Mouse (Mus musculus) intestine, embryonic 16.5 days (tissue): ENCODE results near the gene Cpne9. TPM values are rescaled to one million over a fixed set of nuclear protein-coding genes. Genes with fewer than 3 reads are reported as not detected.

Experiments
- ATAC-seq: fragments of 200-750 bp; cut with Nextera tagmentation; 2 replicates; pipeline ENCODE4 v1.8.0; 2017; ENCODE audit warnings: moderate TSS enrichment, moderate library complexity
- H3K27ac ChIP-seq: fragments of 300-500 bp; sonication (generic); 2 replicates; pipeline ENCODE4 v1.5.1; 2014; ENCODE audit warnings: mild to moderate bottlenecking, low read length
- H3K27me3 ChIP-seq: fragments of 300-500 bp; sonication (generic); replicated peaks from 2 replicates; pipeline ENCODE4 v1.6.1; 2014; ENCODE audit warnings: low read length, control low read depth, mixed read lengths; ENCODE audit not compliant: control insufficient read depth, insufficient read depth
- H3K36me3 ChIP-seq: fragments of 300-500 bp; sonication (generic); 2 replicates; pipeline ENCODE4 v1.6.1; 2014; ENCODE audit warnings: low read length, control low read depth; ENCODE audit not compliant: control insufficient read depth, insufficient read depth
- H3K4me1 ChIP-seq: fragments of 300-500 bp; sonication (generic); 2 replicates; pipeline ENCODE4 v1.6.1; 2014; ENCODE audit warnings: low read length, control low read depth, mixed read lengths; ENCODE audit not compliant: control insufficient read depth, insufficient read depth
- H3K4me2 ChIP-seq: fragments of 300-500 bp; sonication (generic); 2 replicates; pipeline ENCODE4 v1.6.1; 2014; ENCODE audit warnings: low read depth, low read length, control low read depth
- H3K4me3 ChIP-seq: fragments of 300-500 bp; sonication (generic); 2 replicates; pipeline ENCODE4 v1.5.1; 2014; ENCODE audit warnings: mild to moderate bottlenecking, low read length
- H3K9ac ChIP-seq: fragments of 300-500 bp; sonication (generic); 2 replicates; pipeline ENCODE4 v1.6.1; 2014; ENCODE audit warnings: low read depth, low read length
- H3K9me3 ChIP-seq: fragments of 300-500 bp; sonication (generic); 2 replicates; pipeline ENCODE4 v1.6.1; 2016; ENCODE audit warnings: low read length, control low read depth; ENCODE audit not compliant: control insufficient read depth
- WGBS: fragments of 180-500 bp; shearing (Covaris S2); extraction: QIAGEN DNeasy Blood & Tissue Kit; methylation state at CpG from one replicate; pipeline ENCODE4 v1.1.7; 2014; 5-methylcytosine and 5-hydroxymethylcytosine counted together
- polyA plus RNA-seq: library from polyadenylated mRNA; unstranded; fragments of >200 nt; fragmentation: Nextera tagmentation; extraction: Ambion mirVana; gene quantifications from 2 replicates; pipeline ENCODE4 v1.2.1, GENCODE M21; 2015

The Cpne9 gene
- polyA plus RNA-seq, 1 experiment from 2014 or later = not detected

GRCm38 (mm10) chr6:113302258-113302657, 20.2 kb downstream of the Cpne9 start:
- no peaks in the 10 kb centered on the region for H3K9me3 ChIP-seq
- no peak overlapping the region for H3K9ac ChIP-seq
- no peaks in the 10 kb centered on the region for H3K27me3 ChIP-seq
- 21% methylated on average over 3 of the region's 3 CpGs for WGBS
- no peak for ATAC-seq
- no peak overlapping the region for H3K4me2 ChIP-seq
- H3K27ac ChIP-seq = no peak overlapping the region
- no peak overlapping the region for H3K4me3 ChIP-seq
- no peaks in the 10 kb centered on the region for H3K36me3 ChIP-seq
- no peaks in the 10 kb centered on the region; the same call in 1 of the 2 replicates for H3K4me1 ChIP-seq

DNA sequence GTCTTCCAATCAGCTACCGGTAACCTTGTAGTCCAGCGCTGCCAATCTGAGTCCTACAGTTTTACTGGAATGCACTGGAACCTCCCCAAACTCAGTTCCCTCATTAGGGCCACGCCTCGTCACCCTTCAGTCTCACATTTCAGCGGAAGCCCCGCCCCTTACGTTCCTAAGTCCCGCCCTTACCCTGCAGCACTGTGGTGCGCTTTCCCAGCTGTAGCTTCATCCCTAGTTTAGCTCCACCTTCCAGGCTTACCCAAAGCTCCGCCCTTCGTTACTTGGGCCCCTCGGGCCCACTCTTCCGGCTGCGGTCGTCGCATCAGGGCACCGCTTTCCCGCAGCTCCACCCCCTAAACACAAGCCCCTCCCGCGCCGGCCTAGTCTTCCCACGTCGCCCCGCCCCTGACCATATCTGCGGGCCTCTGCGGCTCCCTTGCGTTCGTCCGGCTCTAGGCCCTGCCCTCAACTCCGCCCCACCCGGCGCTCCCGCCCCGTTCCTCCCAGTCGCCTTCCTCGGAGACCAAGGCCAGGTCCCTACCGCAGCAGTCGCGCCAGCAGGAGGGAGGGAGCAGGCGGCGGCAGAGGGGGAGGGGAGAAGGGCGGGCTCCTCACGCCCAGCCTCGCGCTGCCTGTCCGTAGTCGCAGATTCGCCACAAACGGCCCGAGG, 24.3 kb downstream of the Cpne9 start:
- H3K4me1 ChIP-seq = peaks cover 6% of the 10 kb centered on the region
- no peaks in the 10 kb centered on the region for H3K9me3 ChIP-seq
- under 1% methylated on average over 50 of the region's 50 CpGs for WGBS
- H3K27ac ChIP-seq = peak overlapping the region; percentile 99
- peak overlapping the region; percentile 99 for H3K4me3 ChIP-seq
- H3K4me2 ChIP-seq = peak overlapping the region; percentile 90
- peak overlapping the region; percentile 97 for H3K9ac ChIP-seq
- no peaks in the 10 kb centered on the region for H3K27me3 ChIP-seq
- no peaks in the 10 kb centered on the region for H3K36me3 ChIP-seq
- peak; percentile 99 for ATAC-seq

DNA sequence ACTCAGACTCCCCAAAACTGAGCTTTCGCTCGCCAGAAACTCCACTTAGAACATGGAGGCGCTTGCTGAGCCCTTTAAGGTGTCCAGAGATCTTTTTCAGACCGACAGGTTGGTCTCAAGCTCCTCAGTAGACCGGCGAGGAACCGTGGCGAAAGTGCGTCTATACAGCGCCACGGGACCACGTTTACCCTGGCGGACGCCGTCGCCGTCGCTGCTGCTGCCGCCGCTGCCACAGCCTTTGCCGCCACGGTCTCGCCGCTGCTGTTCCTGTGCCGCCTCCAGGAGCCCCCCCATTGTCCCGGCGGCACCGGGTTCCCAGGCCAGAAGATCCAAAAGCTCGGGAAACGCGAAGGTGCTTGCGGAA, 24.9 kb downstream of the Cpne9 start, which contains the start of gene Brpf1:
Brpf1 (plus strand) TSS at position 152 of the 364 bp plus-strand sequence.
- under 1% methylated on average over 32 of the region's 32 CpGs for WGBS
- Histone ChIP-seq H3K4me1 (peaks cover 6% of the 10 kb centered on the region), H3K4me2 (peak within 1 kb of the TSS; percentile 90), H3K9ac (peak within 1 kb of the TSS; percentile 97), H3K36me3 (no peaks in the 10 kb centered on the region), H3K9me3 (no peaks in the 10 kb centered on the region), H3K27me3 (no peaks in the 10 kb centered on the region), H3K27ac (peak within 1 kb of the TSS; percentile 99), H3K4me3 (peak within 1 kb of the TSS; percentile 99)
- ATAC-seq = peak; percentile 54

DNA sequence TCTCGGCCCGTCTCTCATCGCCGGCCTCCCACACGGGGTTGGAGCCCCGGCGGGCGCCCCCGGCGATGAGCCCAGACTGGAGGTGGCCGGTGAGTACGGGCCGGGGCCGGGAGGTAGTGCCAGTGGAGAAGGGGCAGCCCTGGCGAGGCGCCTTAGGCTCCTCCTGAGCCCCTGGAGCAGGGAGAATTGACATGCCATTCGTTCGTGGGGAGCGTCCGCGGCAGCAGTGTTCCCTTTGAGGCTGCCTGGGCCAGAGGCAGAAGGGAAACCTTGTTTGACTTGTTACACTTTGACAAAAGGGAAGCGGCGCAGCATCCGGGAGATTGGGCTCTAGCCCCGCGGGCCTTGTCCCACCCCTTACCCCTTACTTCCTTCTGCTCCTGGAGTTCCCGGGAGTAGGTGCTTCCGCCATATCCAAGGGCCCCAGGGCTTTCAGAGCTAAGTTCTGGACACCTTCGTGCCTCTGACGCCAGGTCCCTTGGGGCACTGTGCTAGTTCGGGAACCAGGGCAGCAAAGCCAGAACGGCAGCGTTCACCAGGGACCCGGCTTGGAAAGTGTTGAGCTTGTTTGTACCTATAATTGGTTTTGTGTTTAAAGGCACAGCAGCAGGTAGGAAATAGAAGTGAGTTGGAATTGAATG, 25.5 kb downstream of the Cpne9 start:
- no peaks in the 10 kb centered on the region for H3K27me3 ChIP-seq
- H3K36me3 ChIP-seq = no peaks in the 10 kb centered on the region
- H3K4me1 ChIP-seq = peaks cover 6% of the 10 kb centered on the region
- H3K9ac ChIP-seq = peak overlapping the region; percentile 97
- H3K9me3 ChIP-seq = no peaks in the 10 kb centered on the region
- ATAC-seq = no peak
- H3K4me2 ChIP-seq = peak overlapping the region; percentile 90
- peak overlapping the region; percentile 99 for H3K27ac ChIP-seq
- peak overlapping the region; percentile 99 for H3K4me3 ChIP-seq
- under 1% methylated on average over 30 of the region's 34 CpGs for WGBS

GRCm38 (mm10) chr6:113308141-113308540, 26.0 kb downstream of the Cpne9 start:
- peaks cover 6% of the 10 kb centered on the region for H3K4me1 ChIP-seq
- H3K36me3 ChIP-seq = no peaks in the 10 kb centered on the region
- 29% methylated on average over 5 of the region's 5 CpGs for WGBS
- H3K27ac ChIP-seq = peak overlapping the region; percentile 99; the same call in 1 of the 2 replicates
- H3K9ac ChIP-seq = peak overlapping the region; percentile 97
- no peaks in the 10 kb centered on the region for H3K27me3 ChIP-seq
- no peak for ATAC-seq
- peak overlapping the region; percentile 90 for H3K4me2 ChIP-seq
- peak overlapping the region; percentile 99 for H3K4me3 ChIP-seq
- H3K9me3 ChIP-seq = no peaks in the 10 kb centered on the region

DNA sequence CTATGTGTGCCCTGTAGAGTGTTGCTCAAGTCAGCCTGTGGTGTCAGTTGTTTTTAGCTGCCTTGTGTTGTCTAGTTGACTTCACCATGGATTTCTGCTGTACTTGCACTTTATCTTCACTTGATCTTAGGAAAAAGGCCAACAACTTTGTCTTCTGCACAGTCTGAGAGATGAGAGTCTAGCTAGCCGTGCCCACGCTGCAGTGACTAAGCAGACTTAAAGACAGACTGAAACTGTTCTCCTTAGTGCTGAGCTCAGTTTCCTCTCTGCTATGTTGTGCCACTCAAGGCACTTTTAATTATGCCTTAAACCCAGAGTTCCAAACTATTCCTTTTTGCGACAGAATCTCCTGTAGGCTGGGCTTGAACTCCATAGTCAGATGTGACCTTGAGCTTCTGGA, 33.9 kb downstream of the Cpne9 start:
- Histone ChIP-seq H3K27ac (no peak overlapping the region), H3K4me3 (no peak overlapping the region), H3K9ac (no peak overlapping the region), H3K4me1 (no peaks in the 10 kb centered on the region; the same call in 1 of the 2 replicates), H3K4me2 (no peak overlapping the region), H3K36me3 (peaks cover 43% of the 10 kb centered on the region), H3K27me3 (no peaks in the 10 kb centered on the region), H3K9me3 (no peaks in the 10 kb centered on the region)
- whole genome bisulfite sequencing = 90% methylated on average over 3 of the region's 3 CpGs
- ATAC-seq = no peak

DNA sequence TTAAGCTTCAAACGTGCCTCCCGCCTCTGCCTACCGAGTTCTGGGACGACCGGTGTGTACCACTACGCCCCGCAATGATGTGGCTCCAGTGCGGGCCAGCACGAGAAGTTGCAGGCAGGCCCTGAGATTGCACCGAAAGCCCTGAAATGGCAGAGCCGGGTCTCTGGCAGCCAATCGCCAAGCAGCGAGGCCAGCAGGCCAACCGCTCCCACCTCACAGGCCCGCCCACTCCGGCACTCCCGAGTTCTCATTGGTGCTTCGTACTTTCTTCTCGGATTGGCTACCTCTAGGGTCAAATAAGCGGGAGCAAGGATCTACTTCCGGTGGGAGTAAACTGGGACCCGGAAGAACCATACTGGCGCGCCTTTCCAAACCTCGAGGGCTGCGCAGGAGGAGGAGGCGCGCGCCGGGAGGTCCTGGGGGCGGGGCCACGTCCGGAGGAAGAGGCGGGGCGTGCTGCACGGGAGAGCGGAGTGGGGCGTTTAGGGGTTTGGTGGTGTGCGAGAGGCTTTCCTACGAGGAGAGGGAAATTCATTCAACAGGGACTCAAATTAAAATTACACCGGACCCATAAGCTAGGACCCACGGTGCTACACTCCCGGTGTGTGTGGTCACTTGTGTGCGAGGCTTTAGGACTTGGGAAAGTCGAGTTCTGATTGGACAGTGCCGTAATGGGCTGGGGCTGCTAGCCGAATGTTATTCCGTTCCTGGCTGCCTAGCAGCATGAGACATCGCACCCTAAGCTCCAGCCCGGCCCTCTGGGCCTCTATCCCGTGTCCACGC, 44.6 kb downstream of the Cpne9 start, which contains the start of gene Ogg1:
Ogg1 (plus strand) TSS at position 440 of the 783 bp plus-strand sequence.
- WGBS = under 1% methylated on average over 52 of the region's 52 CpGs
- H3K36me3 ChIP-seq = peaks cover 11% of the 10 kb centered on the region

DNA sequence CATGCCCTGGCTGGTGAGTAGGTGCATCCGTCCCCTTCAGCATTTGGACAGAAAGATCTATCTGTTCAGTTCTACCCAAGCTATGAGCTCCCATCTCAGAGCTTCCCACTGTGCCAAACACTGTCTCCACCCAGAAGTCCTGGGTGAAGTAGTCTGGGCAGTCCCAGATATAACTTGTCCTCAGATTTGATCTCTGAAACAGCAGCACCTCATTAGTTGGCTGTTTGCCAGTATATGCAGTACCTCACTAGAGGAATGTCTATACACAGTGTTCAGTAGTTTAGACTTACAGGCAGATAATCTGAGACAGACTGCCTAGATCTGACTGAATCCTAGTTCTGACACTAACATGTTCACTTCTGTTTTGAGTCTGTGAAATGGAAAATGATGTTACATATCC, 47.3 kb downstream of the Cpne9 start:
- H3K36me3 ChIP-seq = peaks cover 4% of the 10 kb centered on the region
- H3K27me3 ChIP-seq = no peaks in the 10 kb centered on the region
- no peaks in the 10 kb centered on the region for H3K9me3 ChIP-seq
- ATAC-seq = no peak
- no peak overlapping the region for H3K4me3 ChIP-seq
- H3K9ac ChIP-seq = no peak overlapping the region
- H3K27ac ChIP-seq = no peak overlapping the region
- WGBS = 87% methylated on average over 1 of the region's 1 CpGs
- H3K4me1 ChIP-seq = peaks cover 9% of the 10 kb centered on the region; the same call in 1 of the 2 replicates
- H3K4me2 ChIP-seq = no peak overlapping the region

More for the DNA sequence above, 44.6 kb downstream of the Cpne9 start, which contains the start of gene Ogg1:
- peak within 1 kb of the TSS; percentile 82 for H3K9ac ChIP-seq
- H3K4me2 ChIP-seq = peak within 1 kb of the TSS; percentile 96
- peak within 1 kb of the TSS; percentile 92 for H3K27ac ChIP-seq
- H3K4me3 ChIP-seq = peak within 1 kb of the TSS; percentile 70
- H3K4me1 ChIP-seq = peaks cover 9% of the 10 kb centered on the region; the same call in 1 of the 2 replicates
- H3K27me3 ChIP-seq = no peaks in the 10 kb centered on the region
- ATAC-seq = peak; percentile 99
- H3K9me3 ChIP-seq = no peaks in the 10 kb centered on the region

- Histone ChIP-seq H3K4me1 (peaks cover 5% of the 10 kb centered on the region; the same call in 1 of the 2 replicates), H3K9me3 (no peaks in the 10 kb centered on the region)
These were observed 48.4 kb downstream of the Cpne9 start for GRCm38 (mm10) chr6:113330547-113330946.

More at GRCm38 (mm10) chr6:113330547-113330946, 48.4 kb downstream of the Cpne9 start:
- H3K27me3 ChIP-seq = no peaks in the 10 kb centered on the region
- H3K4me2 ChIP-seq = no peak overlapping the region
- no peak overlapping the region for H3K4me3 ChIP-seq
- 48% methylated on average over 2 of the region's 2 CpGs for WGBS
- no peak overlapping the region for H3K9ac ChIP-seq
- ATAC-seq = no peak
- H3K27ac ChIP-seq = no peak overlapping the region
- H3K36me3 ChIP-seq = peaks cover 3% of the 10 kb centered on the region; the same call in 1 of the 2 replicates
